Mouse (Mus musculus): ENCODE results near the gene Eif4g1. TPM values are rescaled to one million over a fixed set of nuclear protein-coding genes. Genes with fewer than 3 reads are reported as not detected.
A peak's percentile ranks its signal among the peaks of the same experiment; 100 is the strongest.

The Eif4g1 gene
- polyA plus RNA-seq, 1 experiment from 2014 or later: 197 TPM

DNA sequence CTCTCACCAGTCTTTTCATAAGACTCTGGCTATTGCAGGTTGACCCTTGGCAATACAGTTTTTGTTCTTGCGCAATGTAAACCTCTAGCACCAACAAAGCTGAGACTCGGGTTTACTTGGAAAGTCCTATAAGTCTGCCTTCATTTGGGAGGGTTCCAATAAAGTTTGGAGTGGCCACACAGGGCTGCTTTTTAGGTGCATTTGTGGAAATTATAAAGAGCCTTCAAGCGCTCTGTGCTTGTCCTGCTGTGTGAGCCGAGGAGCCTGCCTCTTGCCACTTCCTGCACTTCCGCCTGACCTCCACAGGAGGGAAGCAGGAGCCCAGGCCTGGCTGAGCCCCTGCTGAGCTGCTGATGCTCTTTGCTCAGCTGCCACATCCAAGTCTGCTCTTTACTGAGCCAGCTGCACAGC is 56.2 kb downstream of the Eif4g1 start:
- Histone ChIP-seq H3K4me2 (replicated peaks) (no peak overlapping the region), H3K4me3 (no peak overlapping the region), H3K9me3 (replicated peaks) (no peaks in the 10 kb centered on the region), H3K27me3 (0 out of 2 replicates have a peak, but pooled peaks cover 6% of the 10 kb centered on the region), H3K27ac (no peak overlapping the region), H3K4me1 (peaks cover 3% of the 10 kb centered on the region; the same call in 1 of the 2 replicates), H3K9ac (no peak overlapping the region), H3K36me3 (peaks cover 11% of the 10 kb centered on the region)
- WGBS: 30% methylated on average over 5 of the region's 5 CpGs
- ATAC-seq (ENCODE audit: low FRiP score): peak; percentile 52; the same call in 1 of the 2 replicates

DNA sequence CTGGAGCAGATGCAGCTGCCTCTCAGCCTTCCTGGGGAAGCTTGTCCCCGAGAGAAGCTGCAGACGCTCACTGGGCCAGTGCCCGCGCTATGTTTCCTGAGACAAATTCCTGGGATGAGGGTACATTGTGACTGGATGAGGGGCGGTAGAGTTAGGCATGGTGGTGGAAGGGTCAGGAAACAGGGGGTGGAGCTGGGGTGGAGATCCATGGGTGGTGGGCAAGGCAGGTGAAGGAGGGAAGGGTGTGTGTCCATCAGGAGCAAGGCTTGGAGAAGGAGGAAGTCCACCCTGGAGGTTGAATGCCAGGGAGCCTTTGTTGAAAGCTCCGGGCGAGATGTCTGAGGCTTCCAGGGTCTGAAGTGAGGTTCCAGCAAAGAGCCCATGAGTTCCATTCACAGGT is 57.2 kb downstream of the Eif4g1 start:
- H3K4me2 ChIP-seq (replicated peaks): no peak overlapping the region
- no peaks in the 10 kb centered on the region for H3K9me3 ChIP-seq (replicated peaks)
- no peak for ATAC-seq (ENCODE audit: low FRiP score)
- no peak overlapping the region for H3K9ac ChIP-seq
- H3K27ac ChIP-seq: no peak overlapping the region
- H3K4me1 ChIP-seq: peaks cover 3% of the 10 kb centered on the region; the same call in 1 of the 2 replicates
- WGBS: 75% methylated on average over 7 of the region's 7 CpGs
- H3K27me3 ChIP-seq: 0 out of 2 replicates have a peak, but pooled peaks cover 6% of the 10 kb centered on the region
- H3K36me3 ChIP-seq: peaks cover 11% of the 10 kb centered on the region
- no peak overlapping the region for H3K4me3 ChIP-seq

DNA sequence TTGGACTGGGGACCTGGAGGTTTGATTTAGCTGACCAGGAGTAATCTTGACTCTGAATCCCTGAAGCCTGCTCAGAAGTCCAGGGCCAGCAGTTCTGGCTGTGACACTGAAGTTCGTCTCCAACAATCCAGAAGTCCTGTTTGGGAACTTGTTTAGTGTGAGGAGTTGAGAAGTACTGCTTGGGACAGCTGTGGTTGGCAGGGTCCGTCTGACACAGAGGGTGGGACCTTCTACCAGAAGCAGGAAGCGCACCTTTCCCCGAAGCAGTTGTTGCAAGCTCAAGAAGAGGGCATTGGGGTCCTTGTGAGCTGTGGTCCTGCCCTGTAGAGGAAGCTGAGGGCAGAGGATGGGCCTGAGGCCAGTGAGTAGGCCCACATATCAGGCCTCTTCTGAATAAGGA is 57.6 kb downstream of the Eif4g1 start:
- H3K27ac ChIP-seq: no peak overlapping the region
- H3K27me3 ChIP-seq: 0 out of 2 replicates have a peak, but pooled peaks cover 6% of the 10 kb centered on the region
- peaks cover 11% of the 10 kb centered on the region for H3K36me3 ChIP-seq
- no peaks in the 10 kb centered on the region for H3K9me3 ChIP-seq (replicated peaks)
- no peak overlapping the region for H3K9ac ChIP-seq
- H3K4me3 ChIP-seq: no peak overlapping the region
- H3K4me2 ChIP-seq (replicated peaks): no peak overlapping the region
- peaks cover 3% of the 10 kb centered on the region; the same call in 1 of the 2 replicates for H3K4me1 ChIP-seq
- no peak for ATAC-seq (ENCODE audit: low FRiP score)
- 77% methylated on average over 4 of the region's 4 CpGs for WGBS

DNA sequence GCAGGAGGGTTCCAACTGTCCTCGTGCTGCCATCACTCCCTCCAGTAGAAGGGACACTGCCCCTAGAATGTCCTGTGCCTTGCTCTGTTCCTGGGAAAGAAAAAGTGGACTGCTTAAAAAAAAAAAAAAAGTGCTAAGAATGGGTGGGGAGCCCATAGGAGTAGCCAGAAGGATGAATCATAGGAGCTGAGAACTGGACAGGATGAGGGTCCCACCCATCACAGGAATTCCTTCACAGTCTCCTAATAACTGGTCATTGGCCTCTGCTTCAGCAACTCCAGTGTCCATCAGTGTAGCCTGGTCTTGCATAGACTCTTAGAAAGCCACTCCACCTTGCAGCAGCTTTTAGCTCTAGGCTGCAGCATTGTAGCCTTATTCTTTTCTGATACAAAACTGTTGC is 58.3 kb downstream of the Eif4g1 start:
- no peak overlapping the region for H3K9ac ChIP-seq
- no peak overlapping the region for H3K27ac ChIP-seq
- 0 out of 2 replicates have a peak, but pooled peaks cover 6% of the 10 kb centered on the region for H3K27me3 ChIP-seq
- H3K4me2 ChIP-seq (replicated peaks): no peak overlapping the region
- 63% methylated on average over 1 of the region's 1 CpGs for WGBS
- no peak overlapping the region for H3K4me3 ChIP-seq
- H3K36me3 ChIP-seq: peaks cover 11% of the 10 kb centered on the region
- ATAC-seq (ENCODE audit: low FRiP score): no peak
- no peaks in the 10 kb centered on the region for H3K9me3 ChIP-seq (replicated peaks)
- peaks cover 3% of the 10 kb centered on the region; the same call in 1 of the 2 replicates for H3K4me1 ChIP-seq

DNA sequence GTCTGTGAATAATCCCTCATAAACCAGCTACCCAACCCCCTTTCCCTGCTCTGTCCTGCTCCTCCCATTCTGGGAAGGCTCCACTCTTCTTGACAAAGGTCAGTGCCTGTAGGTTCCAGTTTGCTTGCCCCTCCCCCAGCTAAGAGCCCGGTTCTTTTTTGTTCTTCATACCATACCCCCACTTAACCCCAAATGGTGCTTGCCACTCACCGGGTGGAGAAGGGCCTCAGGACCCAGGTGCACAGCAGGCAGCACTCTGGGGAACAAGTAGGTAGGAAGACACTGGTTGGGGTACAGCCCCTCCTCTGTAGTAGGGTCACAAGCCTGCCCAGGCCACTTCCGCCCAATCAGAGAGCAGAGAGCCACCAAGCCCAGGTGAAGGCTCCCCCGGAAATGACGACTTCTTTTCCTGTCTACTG is 62.2 kb downstream of the Eif4g1 start:
- H3K36me3 ChIP-seq: no peaks in the 10 kb centered on the region
- WGBS: 49% methylated on average over 5 of the region's 5 CpGs
- H3K4me1 ChIP-seq: peaks cover 17% of the 10 kb centered on the region
- no peak overlapping the region for H3K9ac ChIP-seq
- H3K9me3 ChIP-seq (replicated peaks): no peaks in the 10 kb centered on the region
- no peak overlapping the region for H3K4me3 ChIP-seq
- ATAC-seq (ENCODE audit: low FRiP score): no peak
- no peak overlapping the region for H3K27ac ChIP-seq
- H3K27me3 ChIP-seq: peaks cover 23% of the 10 kb centered on the region
- no peak overlapping the region for H3K4me2 ChIP-seq (replicated peaks)

DNA sequence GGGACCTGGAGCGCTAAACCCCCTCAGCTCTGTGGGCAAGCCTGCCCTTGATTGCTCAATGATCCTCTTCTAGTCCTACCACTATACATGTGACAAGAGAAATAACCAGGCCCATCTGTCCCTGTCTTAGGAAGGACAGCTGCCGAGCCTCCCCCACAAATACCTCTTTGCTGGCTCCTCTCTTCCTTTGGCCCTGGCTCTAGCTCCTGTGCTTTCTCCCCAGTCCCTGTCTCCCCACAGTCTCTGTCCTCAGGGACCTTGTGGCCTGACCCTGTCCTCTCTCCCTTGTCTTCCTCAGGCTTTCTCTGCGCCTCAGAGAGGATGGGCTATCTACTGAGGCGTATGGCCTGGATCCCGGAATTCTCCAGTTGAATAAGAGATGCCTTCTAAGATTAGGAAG is 63.6 kb downstream of the Eif4g1 start:
- H3K4me2 ChIP-seq (replicated peaks): no peak overlapping the region; the same call in 1 of the 2 replicates
- H3K9me3 ChIP-seq (replicated peaks): no peaks in the 10 kb centered on the region
- H3K4me3 ChIP-seq: no peak overlapping the region
- H3K9ac ChIP-seq: no peak overlapping the region
- WGBS: 50% methylated on average over 5 of the region's 5 CpGs
- peaks cover 37% of the 10 kb centered on the region for H3K27me3 ChIP-seq
- peaks cover 17% of the 10 kb centered on the region for H3K4me1 ChIP-seq
- 0 out of 2 replicates have a peak, but pooled peaks cover 7% of the 10 kb centered on the region for H3K36me3 ChIP-seq
- no peak for ATAC-seq (ENCODE audit: low FRiP score)
- H3K27ac ChIP-seq: peak overlapping the region; percentile 80; the same call in 1 of the 2 replicates

DNA sequence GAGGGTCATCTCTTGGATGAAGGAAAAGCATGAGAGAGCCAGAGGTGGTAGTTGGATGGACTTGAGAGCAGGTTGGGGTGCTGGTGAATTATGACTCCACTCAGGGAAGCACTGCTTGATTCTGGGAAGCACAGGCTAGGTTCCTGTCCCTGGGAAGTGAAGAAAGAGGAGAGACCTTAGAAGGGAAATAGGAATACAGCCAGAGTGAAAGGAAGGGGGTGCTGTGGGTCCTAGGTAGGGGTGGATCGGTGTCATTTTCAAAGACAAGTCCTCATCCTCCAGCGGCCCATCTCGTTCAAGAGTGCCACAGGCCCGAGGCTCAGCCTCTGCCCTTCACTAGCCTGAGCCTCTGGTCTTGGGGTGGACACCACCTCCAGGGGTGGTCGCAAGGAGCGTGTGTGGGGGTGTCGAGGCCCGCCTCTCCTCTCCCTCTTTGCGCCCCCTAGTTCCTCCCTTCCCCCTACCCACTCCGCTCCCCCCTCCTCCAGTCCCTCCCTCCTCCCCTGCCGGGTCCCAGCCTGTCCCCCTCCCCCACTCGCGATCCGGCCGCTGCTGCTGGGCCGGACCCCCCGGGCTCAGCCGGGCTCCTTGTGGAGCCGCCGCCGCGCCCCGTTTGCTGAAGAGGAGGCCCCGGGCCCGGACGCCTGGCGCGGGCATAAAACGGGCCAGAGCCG is 64.3 kb downstream of the Eif4g1 start:
- H3K27me3 ChIP-seq: peaks cover 39% of the 10 kb centered on the region
- WGBS: 1% methylated on average over 26 of the region's 30 CpGs
- ATAC-seq (ENCODE audit: low FRiP score): peak; percentile 60
- H3K4me3 ChIP-seq: peak overlapping the region; percentile 56
- peak overlapping the region; percentile 74 for H3K9ac ChIP-seq
- H3K36me3 ChIP-seq: 0 out of 2 replicates have a peak, but pooled peaks cover 7% of the 10 kb centered on the region
- H3K27ac ChIP-seq: peak overlapping the region; percentile 80
- no peaks in the 10 kb centered on the region for H3K9me3 ChIP-seq (replicated peaks)
- H3K4me2 ChIP-seq (replicated peaks): peak overlapping the region; percentile 98
- H3K4me1 ChIP-seq: peaks cover 17% of the 10 kb centered on the region

DNA sequence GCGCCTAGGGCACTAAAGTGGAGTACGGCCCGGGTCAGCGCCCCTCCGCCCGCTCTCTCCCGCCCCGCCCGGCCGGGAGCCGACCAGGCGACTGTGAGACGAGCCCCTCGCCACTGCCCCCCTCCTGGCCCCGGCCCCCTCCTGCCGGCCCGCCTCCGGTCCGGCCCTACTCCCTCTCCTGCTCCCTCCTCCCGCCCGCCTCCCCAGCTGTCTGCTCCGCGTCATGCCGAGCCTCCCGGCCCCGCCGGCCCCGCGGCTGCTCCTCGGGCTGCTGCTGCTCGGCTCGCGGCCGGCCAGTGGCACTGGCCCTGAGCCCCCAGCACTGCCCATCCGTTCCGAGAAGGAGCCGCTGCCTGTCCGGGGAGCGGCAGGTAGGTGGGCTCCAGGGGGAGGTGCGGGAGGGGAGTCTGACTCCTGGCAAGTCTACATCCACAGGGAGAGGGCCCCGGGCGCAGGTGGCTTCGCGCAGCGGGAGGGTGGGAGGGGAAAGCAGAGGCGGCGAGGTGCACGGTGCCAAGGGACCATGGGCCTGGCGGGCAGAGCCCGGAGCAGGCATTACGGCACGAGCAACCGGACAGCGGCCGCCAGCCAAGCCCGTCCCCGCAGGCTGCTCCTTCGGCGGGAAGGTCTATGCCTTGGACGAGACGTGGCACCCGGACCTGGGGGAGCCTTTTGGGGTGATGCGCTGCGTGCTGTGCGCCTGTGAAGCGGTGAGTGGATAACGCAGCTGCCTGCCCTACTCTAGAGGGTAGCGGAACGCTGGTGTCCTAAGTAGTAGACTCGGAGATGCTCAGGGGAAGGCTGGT is 65.0 kb downstream of the Eif4g1 start, which contains the start of gene Chrd:
Chrd (plus strand) TSS at position 203 of the 806 bp plus-strand sequence.
- H3K9ac ChIP-seq: peak within 1 kb of the TSS; percentile 74
- peak within 1 kb of the TSS; percentile 98 for H3K4me2 ChIP-seq (replicated peaks)
- peaks cover 39% of the 10 kb centered on the region for H3K27me3 ChIP-seq
- H3K4me1 ChIP-seq: peaks cover 17% of the 10 kb centered on the region
- WGBS: under 1% methylated on average over 53 of the region's 70 CpGs
- H3K4me3 ChIP-seq: peak within 1 kb of the TSS; percentile 56
- ATAC-seq (ENCODE audit: low FRiP score): peak; percentile 76
- H3K36me3 ChIP-seq: 0 out of 2 replicates have a peak, but pooled peaks cover 9% of the 10 kb centered on the region
- no peaks in the 10 kb centered on the region for H3K9me3 ChIP-seq (replicated peaks)
- peak within 1 kb of the TSS; percentile 80 for H3K27ac ChIP-seq

DNA sequence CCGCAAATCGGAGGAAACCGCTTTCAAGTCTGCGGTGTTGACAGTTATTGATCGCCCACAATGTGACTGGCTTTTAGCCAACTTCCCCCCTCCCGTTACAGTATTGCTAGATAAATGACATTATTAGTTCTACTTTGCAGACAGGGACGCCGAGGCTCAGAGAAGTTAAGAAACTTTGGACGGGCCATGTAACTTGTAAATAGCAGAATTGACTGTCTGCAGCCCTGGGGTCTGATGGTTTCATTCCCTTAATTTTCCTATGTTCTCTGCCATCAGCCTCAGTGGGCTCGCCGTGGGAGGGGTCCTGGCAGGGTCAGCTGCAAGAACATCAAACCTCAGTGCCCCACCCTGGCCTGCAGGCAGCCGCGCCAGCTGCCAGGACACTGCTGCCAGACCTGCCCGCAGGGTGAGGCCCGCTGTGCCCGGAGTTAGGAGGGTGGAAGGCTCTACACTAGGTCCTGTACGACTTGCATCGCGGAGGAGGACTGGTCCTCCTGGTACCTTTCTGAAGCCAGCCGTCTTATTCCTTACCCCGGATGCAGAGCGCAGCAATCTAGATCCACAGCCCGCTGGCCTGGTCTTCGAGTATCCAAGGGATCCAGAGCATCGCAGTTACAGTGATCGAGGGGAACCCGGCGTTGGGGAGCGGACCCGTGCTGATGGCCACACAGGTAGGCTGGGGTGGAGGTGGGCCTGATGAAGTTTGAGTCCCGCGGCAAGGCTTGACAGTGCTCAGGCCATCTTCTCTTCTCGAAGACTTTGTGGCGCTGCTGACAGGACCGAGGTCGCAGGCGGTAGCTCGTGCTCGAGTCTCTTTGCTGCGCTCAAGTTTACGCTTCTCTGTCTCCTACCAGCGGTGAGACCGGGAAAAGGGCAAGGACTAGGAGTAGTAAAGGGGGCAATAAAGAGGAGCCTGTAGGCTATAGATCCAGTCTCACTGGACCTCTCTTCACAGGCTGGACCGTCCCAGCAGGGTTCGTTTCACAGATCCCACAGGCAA is 65.9 kb downstream of the Eif4g1 start, which contains the start of gene Thpo:
Thpo (minus strand) TSS at position 781 of the 1,000 bp plus-strand sequence.
- Histone ChIP-seq H3K36me3 (peaks cover 18% of the 10 kb centered on the region; the same call in 1 of the 2 replicates), H3K27ac (peak within 1 kb of the TSS; percentile 80; the same call in 1 of the 2 replicates), H3K4me3 (peak within 1 kb of the TSS; percentile 56), H3K4me2 (replicated peaks) (peak within 1 kb of the TSS; percentile 98), H3K4me1 (peaks cover 17% of the 10 kb centered on the region), H3K9ac (peak within 1 kb of the TSS; percentile 74), H3K9me3 (replicated peaks) (no peaks in the 10 kb centered on the region), H3K27me3 (peaks cover 34% of the 10 kb centered on the region)
- 3% methylated on average over 45 of the region's 45 CpGs for WGBS
- no peak for ATAC-seq (ENCODE audit: low FRiP score)

DNA sequence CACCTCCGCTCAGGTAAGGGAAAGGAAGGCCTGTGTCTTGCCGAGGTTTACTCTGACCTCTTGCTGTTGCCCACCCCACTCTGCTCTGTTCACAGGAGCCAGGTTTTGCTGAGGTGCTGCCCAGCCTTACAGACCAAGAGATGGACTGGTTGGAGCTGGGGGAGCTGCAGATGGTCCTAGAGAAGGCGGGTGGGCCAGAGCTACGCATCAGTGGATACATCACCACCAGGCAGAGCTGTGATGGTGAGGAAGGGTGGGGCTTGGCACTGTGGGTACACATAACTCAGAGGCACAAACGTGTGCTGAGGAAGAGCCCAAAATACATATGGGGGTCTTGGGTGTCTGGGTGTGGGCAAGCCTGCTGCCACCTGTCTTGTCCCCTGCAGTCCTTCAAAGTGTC is 67.5 kb downstream of the Eif4g1 start:
- H3K4me1 ChIP-seq: peaks cover 17% of the 10 kb centered on the region
- peaks cover 34% of the 10 kb centered on the region for H3K27me3 ChIP-seq
- 82% methylated on average over 5 of the region's 5 CpGs for WGBS
- H3K4me2 ChIP-seq (replicated peaks): no peak overlapping the region
- H3K9ac ChIP-seq: no peak overlapping the region
- no peaks in the 10 kb centered on the region for H3K9me3 ChIP-seq (replicated peaks)
- peaks cover 19% of the 10 kb centered on the region; the same call in 1 of the 2 replicates for H3K36me3 ChIP-seq
- H3K4me3 ChIP-seq: no peak overlapping the region
- no peak for ATAC-seq (ENCODE audit: low FRiP score)
- no peak overlapping the region for H3K27ac ChIP-seq

DNA sequence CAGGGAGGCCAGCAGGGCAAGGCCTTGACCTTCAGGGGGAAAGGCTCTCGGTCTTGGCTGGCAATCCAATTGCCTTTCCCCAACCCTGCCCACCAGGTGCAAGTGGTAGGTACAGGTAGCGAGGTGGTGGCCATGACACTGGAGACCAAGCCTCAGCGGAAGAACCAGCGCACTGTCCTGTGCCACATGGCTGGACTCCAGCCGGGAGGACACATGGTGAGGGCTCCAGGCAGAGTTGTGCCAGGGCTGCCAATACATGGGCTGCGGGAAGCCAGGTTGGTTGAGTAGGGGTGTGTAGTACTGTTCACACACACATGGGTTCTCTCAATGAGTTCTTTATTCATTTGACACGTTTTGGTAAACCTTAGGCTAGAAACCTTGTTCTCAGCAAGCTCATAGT is 68.1 kb downstream of the Eif4g1 start:
- H3K27ac ChIP-seq: no peak overlapping the region
- no peak overlapping the region for H3K4me2 ChIP-seq (replicated peaks)
- H3K36me3 ChIP-seq: peaks cover 20% of the 10 kb centered on the region; the same call in 1 of the 2 replicates
- no peaks in the 10 kb centered on the region for H3K9me3 ChIP-seq (replicated peaks)
- no peak for ATAC-seq (ENCODE audit: low FRiP score)
- 92% methylated on average over 7 of the region's 7 CpGs for WGBS
- no peak overlapping the region for H3K4me3 ChIP-seq
- H3K9ac ChIP-seq: no peak overlapping the region
- peaks cover 34% of the 10 kb centered on the region for H3K27me3 ChIP-seq
- peaks cover 17% of the 10 kb centered on the region for H3K4me1 ChIP-seq
